Comparison of ENCODE assay signal across 8 mouse cellular contexts in genomic region chr8:19979536-19980345, GRCm38 (mm10).
DNase-seq lines count a peak whose midpoint lies in the region; ATAC-seq and TF ChIP-seq lines count a peak whose summit lies in the region.

No protein-coding gene starts in this region.

- intact Hi-C loops in left cerebral cortex, postnatal 4 days (cut with DNase I), result no loop called here

- peak; percentile 87 for TF ChIP-seq CTCF in small intestine, adult 2 months (IDR thresholded peaks at IDR 0.05; ENCODE audit: extremely low read depth, insufficient read length, insufficient replicate concordance, low read depth, low read length)

- no peaks in the 10 kb centered on the region for H3K27me3 ChIP-seq in midbrain, embryonic 11.5 days (ENCODE audit: control insufficient read depth, insufficient read depth, low read length)
- no peaks in the 10 kb centered on the region for H3K27me3 ChIP-seq in small intestine, adult 2 months (ENCODE audit: control insufficient read depth, insufficient read depth, low read length)

- H3K4me1 ChIP-seq in midbrain, embryonic 11.5 days (ENCODE audit: control insufficient read depth, insufficient read depth, low read length), result no peaks in the 10 kb centered on the region
- peaks cover 3% of the 10 kb centered on the region for H3K4me1 ChIP-seq in small intestine, adult 2 months (ENCODE audit: control insufficient read depth, insufficient read depth, insufficient read length, low read length)

- no peaks in the 10 kb centered on the region for H3K36me3 ChIP-seq in midbrain, embryonic 11.5 days (ENCODE audit: control insufficient read depth, insufficient read depth, low read length)
- H3K36me3 ChIP-seq in small intestine, adult 2 months (ENCODE audit: control insufficient read depth, insufficient read depth, low read length), result no peaks in the 10 kb centered on the region

- WGBS in midbrain, embryonic 11.5 days, result 9% methylated on average over 42 of the region's 42 CpGs
- 7% methylated on average over 42 of the region's 42 CpGs for WGBS in small intestine, adult 2 months

- H3K27ac ChIP-seq in midbrain, embryonic 11.5 days (ENCODE audit: low read depth, low read length), result no peak overlapping the region
- H3K27ac ChIP-seq in small intestine, adult 2 months (ENCODE audit: insufficient read depth, low read depth, low read length), result no peak overlapping the region

- ATAC-seq in midbrain, embryonic 11.5 days (ENCODE audit: low FRiP score), result peak; percentile 98

- H3K4me3 ChIP-seq in midbrain, embryonic 11.5 days (ENCODE audit: low read depth, low read length), result peak overlapping the region; percentile 29
- peak overlapping the region; percentile 80 for H3K4me3 ChIP-seq in small intestine, adult 2 months (ENCODE audit: low read depth, low read length)

- DNase-seq in adrenal gland, adult 18-20 months (ENCODE audit: low spot score in 2 of 2), result peak; percentile 31 to 64
- DNase-seq in embryo, embryonic 10 days (ENCODE audit: low spot score), result peak; percentile 72
- DNase-seq in gastrocnemius, postnatal 10 days, result peak; percentile 77
- peak; percentile 86 for DNase-seq in induced T-regulatory cell, adult 2 months (ENCODE audit: low read depth)
- peak; percentile 60 for DNase-seq in left cerebral cortex, postnatal 4 days
- peak; percentile 96 for DNase-seq in midbrain, embryonic 11.5 days (ENCODE audit: low spot score, missing footprints)
- no peak for DNase-seq in MN1 (ENCODE audit: low spot score)

- peak overlapping the region; percentile 52 for H3K9ac ChIP-seq in midbrain, embryonic 11.5 days (ENCODE audit: low read length)

- peak; percentile 40; the same call in 1 of the 2 replicates for TF ChIP-seq POLR2A in small intestine, adult 2 months (IDR thresholded peaks at IDR 0.05; ENCODE audit: low read depth, low read length)

- no peaks in the 10 kb centered on the region; the same call in 1 of the 2 replicates for H3K9me3 ChIP-seq in midbrain, embryonic 11.5 days (ENCODE audit: control insufficient read depth, low read length)

- peak overlapping the region; percentile 51 for H3K4me2 ChIP-seq in midbrain, embryonic 11.5 days
